In genomic region chr1:64298950-64299349, GRCm38 (mm10) we compare ENCODE assay signal across 13 mouse cellular contexts.
"Had no signal": no experiment of that assay in that cellular context is flagged by ENCODE, and none has a peak within 500 bp of the region (broad histone marks: within the 10 kb centered on the region; RNA-seq: fewer than 3 reads in every experiment).

No protein-coding gene starts in this region.

- H3K27ac ChIP-seq: intestine, embryonic 15.5 days; limb, embryonic 13.5 days; liver, embryonic 14.5 days; neural tube, embryonic 15.5 days; stomach, postnatal 0 days had no signal

- H3K4me2 ChIP-seq: intestine, embryonic 15.5 days; limb, embryonic 13.5 days; neural tube, embryonic 15.5 days had no signal

- H3K9ac ChIP-seq: intestine, embryonic 15.5 days; limb, embryonic 13.5 days; liver, embryonic 14.5 days; neural tube, embryonic 15.5 days had no signal

- H3K27me3 ChIP-seq: intestine, embryonic 15.5 days; limb, embryonic 13.5 days; neural tube, embryonic 15.5 days had no signal

- H3K36me3 ChIP-seq: intestine, embryonic 15.5 days; limb, embryonic 13.5 days; neural tube, embryonic 15.5 days had no signal

- H3K4me3 ChIP-seq: intestine, embryonic 15.5 days; limb, embryonic 13.5 days; myocyte; neural tube, embryonic 15.5 days had no signal

- DNase-seq: kidney, adult 18-20 months; kidney, postnatal 10 days; kidney, postnatal 4 days; left cerebral cortex, postnatal 4 days; lung, adult 18-20 months; lung, postnatal 4 days; thymus, postnatal 4 days had no signal

- H3K9me3 ChIP-seq: intestine, embryonic 15.5 days; limb, embryonic 13.5 days; neural tube, embryonic 15.5 days had no signal

- ATAC-seq: intestine, embryonic 15.5 days had no signal
